Mouse (Mus musculus): ENCODE data around the gene Pdlim4.

GRCm38 (mm10) chr11:54058643-54059042 is 10.2 kb downstream of the Pdlim4 start:
- no peak for TF ChIP-seq BHLHE40 (IDR thresholded peaks at IDR 0.05; ENCODE audit: low read depth, low read length)
- TF ChIP-seq HCFC1 (IDR thresholded peaks at IDR 0.05; ENCODE audit: low read depth, low read length) = no peak
- TF ChIP-seq ZMIZ1 (IDR thresholded peaks at IDR 0.05; ENCODE audit: low read depth, low read length) = no peak
- TF ChIP-seq UBTF (IDR thresholded peaks at IDR 0.05; ENCODE audit: low read depth, low read length) = no peak
- TF ChIP-seq MAZ (IDR thresholded peaks at IDR 0.05; ENCODE audit: low read depth, low read length) = no peak
- no peak for TF ChIP-seq CTCF (conservative IDR thresholded peaks at IDR 0.05 in 1 of 2, IDR thresholded peaks at IDR 0.05 in 1 of 2; ENCODE audit: low read depth in 2 of 2, low read length in 2 of 2)
- no peak for TF ChIP-seq RCOR1 (conservative IDR thresholded peaks at IDR 0.05; ENCODE audit: low read depth, low read length)
- no peak for TF ChIP-seq ZKSCAN1 (IDR thresholded peaks at IDR 0.05; ENCODE audit: borderline replicate concordance, low read depth, low read length)
- TF ChIP-seq MAFK (IDR thresholded peaks at IDR 0.05; ENCODE audit: insufficient replicate concordance, low read length) = no peak
- TF ChIP-seq MAX (IDR thresholded peaks at IDR 0.05; ENCODE audit: low read length) = no peak

All from CH12.LX (cell line).